Mouse (Mus musculus): ENCODE data around the gene Homer3.

DNA sequence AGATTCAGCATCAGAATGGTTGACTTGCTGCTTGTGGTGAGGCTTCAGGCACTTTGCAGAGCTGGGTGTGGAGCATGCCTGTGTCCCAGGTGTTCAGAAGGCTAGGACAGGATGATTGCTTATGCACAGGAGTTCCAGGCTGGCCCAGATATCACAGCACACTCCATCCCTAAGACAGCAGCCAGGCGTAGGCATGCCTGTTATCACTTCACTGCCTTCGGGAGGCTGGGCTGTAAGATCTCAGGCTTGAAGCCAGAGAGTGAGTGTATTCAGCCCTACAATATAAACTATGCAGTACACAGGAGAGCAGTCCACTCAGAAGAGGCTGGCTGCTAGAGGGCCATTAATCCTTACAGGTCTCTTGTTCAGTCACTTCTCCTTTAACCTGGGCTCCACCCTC is 23.6 kb upstream of the Homer3 start:
- TF ChIP-seq CTCF (IDR thresholded peaks at IDR 0.05; ENCODE audit: low read depth, low read length), result no peak
- TF ChIP-seq GATA1 (IDR thresholded peaks at IDR 0.05; ENCODE audit: borderline replicate concordance, low read length), result no peak
- no peak for TF ChIP-seq TAL1 (conservative IDR thresholded peaks at IDR 0.05; ENCODE audit: low read depth, low read length)
- TF ChIP-seq POLR2AphosphoS5 (IDR thresholded peaks at IDR 0.05; ENCODE audit: insufficient replicate concordance, low read depth, low read length), result no peak
